Mouse (Mus musculus): ENCODE results near the gene Selenoh.
"Not testable (repeated sequence)": the region's sequence is repeated elsewhere in the genome, so short reads cannot be mapped to it uniquely, and the experiment has no call there.

Selenoh gene

DNA sequence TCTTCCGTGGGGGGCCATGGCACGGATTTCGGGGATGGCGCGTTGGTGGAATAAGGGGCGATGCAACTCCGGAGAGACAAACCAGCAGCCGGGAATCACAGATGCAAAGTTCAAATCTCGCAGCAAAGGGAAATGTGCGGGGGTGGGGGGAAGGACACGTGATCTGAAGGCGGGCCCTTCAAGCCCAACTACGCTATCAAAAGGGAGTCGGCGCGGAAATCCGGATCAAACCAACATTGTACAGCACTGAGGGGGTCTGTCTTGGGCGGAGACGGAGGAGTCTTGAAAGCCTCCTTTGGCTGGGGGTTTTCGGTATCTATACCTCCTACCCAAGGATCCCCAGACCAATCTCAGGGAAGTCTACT, at the start of gene Selenoh:
Gene Selenoh (minus strand): TSS at position 202 of the 365 bp plus-strand sequence.
- peak; percentile 87 to 89 for DNase-seq

DNA sequence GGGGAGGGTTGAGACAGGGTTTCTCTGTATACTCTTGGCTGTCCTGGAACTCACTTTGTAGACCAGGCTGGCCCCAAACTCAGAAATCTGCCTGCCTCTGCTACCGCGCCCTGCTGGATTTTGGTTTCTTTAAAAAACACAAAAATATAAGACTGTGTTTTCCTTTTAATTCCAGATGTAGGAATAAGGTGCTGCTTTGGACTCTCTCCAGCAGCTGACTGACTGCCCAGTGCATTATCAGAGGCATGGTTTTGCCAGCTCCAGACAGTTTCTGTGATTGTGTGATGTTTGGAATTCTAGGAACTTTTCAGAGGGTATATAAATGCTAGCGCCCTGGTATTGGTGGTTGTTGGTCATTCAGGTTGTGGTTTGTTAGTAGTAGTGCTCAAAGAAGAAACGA, 46.8 kb upstream of the Selenoh start:
- DNase-seq, result no peak

DNA sequence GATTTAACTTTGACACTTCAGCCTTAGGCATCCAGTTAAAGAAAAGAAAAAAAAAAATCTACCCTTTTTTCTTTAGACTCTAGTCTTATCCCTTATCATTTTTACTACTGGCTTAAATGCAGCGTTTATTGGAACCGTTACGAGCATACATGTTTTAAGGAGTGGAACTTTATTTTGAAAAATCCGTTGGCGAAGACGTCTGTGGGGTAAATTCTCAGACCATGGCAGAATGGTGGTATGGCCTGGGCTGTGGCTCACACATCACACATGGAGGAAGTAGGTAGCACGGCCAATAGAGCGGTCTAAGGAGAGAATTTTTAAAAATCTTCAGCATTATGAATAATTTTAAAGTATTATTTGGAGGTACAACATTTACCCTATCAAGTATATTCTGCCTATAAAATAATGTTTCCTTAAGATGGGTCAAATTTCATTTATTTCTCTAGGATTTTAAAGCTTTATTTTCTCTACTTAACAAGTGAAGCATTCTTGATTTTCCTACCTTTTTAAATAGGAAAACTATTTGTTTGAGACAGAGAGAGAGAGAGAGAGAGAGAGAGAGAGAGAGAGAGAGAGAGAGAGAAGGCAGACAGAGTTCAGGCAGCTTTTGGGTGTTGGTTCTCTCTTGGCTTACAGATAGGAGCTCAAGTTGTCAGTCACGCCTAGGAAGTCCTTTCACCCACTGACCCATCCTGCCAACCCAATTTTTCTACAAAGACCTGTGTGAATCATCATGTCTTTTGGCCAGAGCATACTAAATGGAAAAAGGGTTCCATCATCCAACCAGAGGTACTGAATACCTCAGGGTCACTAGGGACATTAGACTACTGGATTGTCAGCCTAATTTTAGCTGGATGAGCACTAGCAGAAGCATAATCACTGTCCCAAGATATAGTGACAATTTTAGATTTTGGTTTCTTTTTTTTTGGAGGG, 46.1 kb upstream of the Selenoh start:
- DNase-seq, result peak in 1 of 2 experiments; percentile 21

DNA sequence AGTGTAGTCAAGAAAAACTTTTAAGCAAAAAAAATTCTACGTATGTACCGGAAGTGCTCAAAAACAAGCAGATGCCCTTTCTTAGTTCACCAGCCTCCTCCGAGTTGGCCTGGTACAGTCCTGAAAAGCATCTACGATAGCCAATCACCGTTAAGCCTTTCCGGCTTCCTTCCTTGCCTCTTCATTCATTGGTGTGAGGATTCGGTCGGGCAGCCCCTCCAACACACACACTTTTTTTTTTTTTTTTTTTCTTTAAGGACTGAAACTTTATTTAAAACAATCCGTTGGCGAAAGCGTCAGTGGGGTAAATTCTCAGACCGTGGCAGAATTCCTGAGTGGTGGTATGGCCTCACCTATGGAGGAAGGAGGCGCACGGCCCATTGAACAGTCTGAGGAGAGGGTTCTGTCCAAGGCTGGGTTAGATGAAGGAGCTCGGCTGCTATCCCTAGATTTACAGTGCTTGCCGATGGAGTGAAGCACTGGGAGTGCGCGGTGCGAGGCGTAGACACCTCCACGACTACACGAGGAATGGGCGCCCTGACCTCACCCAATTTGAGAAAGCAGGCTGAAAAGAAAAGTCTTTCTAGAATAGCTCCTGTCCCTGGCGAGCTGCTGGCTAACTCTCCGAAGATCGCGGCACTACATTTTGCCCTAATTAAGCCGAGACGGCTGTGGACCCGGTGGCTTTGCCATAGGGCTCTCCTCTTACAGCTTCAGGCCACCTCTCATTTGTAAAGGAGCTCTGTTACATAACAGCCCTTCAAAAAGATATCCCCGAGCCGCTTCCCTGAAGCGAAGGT, 45.2 kb upstream of the Selenoh start:
- DNase-seq, result peak; percentile 83 to 96

GRCm38 (mm10) chr2:84714811-84715561, 44.4 kb upstream of the Selenoh start, which contains the start of gene Zdhhc5:
Gene Zdhhc5, minus strand, starts transcription at chr2:84715180.
- DNase-seq, result peak; percentile 99

GRCm38 (mm10) chr2:84714422-84714810, 43.8 kb upstream of the Selenoh start:
- no peak for DNase-seq

DNA sequence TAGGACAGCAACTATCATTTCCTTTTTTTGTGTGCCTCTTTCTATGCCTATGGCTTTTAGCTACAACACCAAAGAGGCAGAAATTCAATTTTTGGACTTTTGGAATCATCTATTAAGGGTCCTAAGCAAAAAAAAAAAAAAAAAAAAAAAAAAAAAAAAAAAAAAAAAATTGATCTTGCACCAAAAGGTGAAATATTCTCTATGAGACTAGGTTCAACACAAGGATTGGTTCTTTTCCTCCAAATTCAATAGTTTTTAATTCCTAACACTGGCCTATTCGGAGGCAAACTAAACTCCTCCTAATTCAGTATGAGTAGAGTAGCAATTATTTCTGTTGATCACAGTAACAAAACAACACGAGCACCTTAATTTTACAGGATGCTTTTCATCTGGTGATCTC, 41.3 kb upstream of the Selenoh start:
- DNase-seq, result no peak

DNA sequence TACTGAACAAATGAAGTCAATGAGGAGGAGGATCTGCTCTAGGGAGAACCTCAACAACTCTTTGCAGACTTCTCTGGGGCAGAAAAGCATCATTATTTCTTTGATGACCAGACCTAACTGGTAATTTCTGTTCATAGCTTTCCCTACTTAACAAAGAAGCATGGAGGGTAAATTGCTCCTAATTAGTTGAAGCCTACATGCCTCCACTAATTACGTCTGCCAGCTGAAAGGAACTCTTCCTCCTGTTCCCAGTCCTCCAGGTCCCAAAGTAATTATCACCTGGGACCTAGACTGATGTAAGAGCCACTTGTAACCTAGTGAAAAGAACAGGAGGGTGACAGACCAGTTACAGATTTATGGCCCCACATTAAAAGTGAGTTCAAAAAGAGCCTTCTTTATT, 37.0 kb upstream of the Selenoh start:
- DNase-seq, result no peak

DNA sequence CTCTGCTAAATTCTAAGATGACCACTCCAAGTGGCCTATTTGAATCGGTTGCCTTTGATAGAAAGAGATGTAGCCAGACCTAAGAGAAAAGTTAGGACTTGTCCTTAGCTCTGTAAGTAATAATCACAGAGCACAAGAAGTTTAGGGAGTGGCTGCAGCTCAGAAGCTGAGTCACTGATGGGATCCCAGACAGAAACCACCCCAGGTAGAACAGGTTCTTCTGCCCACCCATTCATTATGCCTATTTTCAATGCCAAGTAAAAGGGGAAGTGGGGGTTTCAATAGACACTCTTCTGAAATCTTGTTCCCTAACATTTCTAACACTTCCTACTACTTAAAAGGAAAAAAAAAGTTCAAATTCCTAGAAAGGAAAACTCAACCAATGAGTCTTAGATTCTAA, 34.7 kb upstream of the Selenoh start:
- no peak for DNase-seq

DNA sequence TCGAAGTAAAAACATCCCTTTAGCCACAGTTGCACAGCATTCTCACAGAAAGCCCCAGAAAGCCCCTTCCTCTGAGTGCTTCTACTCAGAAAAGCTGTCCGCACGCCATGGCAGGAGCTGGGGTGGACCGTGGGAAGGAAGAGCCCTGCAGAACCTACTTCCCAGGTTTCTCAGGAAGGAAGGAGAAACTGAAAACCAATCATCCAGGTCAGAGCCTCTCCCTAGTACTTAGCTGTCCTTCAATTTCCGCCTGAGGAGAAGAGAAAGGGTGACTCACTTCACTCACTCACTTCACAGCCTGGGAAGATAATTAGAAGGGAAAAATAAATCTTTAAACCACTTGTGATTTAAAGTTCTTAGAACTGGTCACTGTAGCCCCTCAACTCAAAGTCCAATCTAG, 33.8 kb upstream of the Selenoh start:
- no peak for DNase-seq

DNA sequence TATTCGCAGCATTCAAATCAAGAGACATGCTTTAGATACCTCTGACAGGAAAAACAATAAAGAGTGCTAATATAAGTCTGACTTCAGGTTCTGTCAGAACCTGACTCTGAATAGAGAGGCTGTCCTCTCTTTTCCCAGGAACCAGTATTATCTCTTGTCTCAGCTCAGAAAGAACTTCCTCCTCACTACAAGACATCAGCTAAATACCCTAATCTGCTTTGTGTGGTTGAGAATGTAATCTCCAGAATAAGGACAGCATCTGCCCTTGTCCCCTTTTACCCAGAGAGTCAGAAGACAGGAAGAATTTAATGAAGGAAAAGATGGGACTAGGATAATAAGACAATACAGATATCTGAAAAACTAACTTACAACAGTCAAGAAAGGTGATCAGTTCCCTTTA, 32.9 kb upstream of the Selenoh start:
- DNase-seq, result no peak

- DNase-seq, result no peak
Measured at GRCm38 (mm10) chr2:84695007-84695695, 24.6 kb upstream of the Selenoh start.

DNA sequence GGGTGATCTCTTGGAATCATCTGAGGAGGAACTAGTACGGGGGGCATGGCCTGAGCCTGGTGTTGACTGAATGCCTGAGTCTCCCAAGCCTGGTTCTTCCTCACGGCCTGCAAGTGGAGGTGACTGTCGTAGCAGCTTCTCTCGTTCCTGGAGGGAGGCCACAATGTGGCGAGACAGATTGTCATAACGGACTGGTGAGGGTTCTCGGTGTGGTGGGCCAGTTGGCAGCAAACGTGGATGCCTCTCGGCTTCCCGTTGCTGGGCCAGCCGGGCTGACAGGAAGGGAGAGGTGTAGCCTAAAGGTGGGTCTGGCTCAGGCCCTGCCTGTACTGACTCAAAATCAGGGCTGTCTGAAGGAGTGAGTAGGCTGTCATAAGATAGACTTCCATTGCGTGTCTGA, 19.5 kb upstream of the Selenoh start:
- no peak for DNase-seq

- no peak for DNase-seq
Measured at GRCm38 (mm10) chr2:84688080-84688844, 17.7 kb upstream of the Selenoh start.

GRCm38 (mm10) chr2:84682605-84683183, 12.1 kb upstream of the Selenoh start:
- no peak for DNase-seq

GRCm38 (mm10) chr2:84679016-84679415, 8.4 kb upstream of the Selenoh start, which contains the start of gene Tmx2:
Gene Tmx2, minus strand, starts transcription at chr2:84679140.
- DNase-seq, result no peak

DNA sequence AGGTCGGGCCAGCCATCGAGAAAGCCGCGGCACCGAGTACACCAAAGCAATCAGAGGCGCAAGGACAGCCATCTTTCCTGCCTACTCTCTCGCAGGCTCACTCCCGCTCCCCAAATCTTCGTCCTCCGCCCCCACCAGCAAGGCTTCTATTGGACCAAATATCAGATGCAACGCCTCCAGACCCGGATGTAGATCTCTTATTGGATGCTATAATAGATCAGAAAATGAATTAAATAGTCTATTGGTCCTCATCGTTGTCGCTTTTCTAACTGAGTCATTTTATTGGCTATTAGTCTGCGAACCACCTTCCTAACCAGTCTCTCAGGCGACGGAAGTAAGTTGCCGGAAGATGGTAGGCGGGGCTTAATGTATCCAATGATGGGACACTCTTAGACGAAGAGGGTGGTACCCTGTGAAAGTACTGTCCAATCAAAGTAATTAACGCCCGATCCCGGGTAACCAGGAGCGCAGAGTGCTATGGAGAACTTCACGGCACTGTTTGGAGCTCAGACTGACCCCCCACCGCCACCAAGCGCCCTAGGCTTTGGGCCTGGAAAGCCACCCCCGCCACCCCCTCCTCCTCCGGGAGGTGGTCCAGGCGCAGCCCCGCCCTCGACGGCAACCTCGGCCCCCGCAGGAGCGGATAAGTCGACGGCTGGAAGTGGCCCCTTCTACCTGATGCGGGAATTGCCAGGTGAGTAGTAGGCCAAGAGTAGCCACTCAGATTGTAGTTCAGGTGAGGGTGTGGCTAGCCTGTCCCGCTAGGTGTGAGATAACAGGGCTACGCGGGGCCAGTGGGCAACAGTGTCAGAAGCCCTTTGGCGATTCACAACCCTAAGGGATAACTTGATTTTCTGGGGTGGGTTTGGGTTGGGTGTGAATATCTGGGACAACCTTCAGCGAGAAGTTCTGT, 7.7 kb upstream of the Selenoh start, which contains the start of the genes Gm28635 and Med19:
Gene Gm28635 (minus strand): TSS at position 74 of the 913 bp plus-strand sequence.
Gene Med19 (plus strand): TSS at position 435 of the 913 bp plus-strand sequence.
- peak; percentile 94 to 99 for DNase-seq

DNA sequence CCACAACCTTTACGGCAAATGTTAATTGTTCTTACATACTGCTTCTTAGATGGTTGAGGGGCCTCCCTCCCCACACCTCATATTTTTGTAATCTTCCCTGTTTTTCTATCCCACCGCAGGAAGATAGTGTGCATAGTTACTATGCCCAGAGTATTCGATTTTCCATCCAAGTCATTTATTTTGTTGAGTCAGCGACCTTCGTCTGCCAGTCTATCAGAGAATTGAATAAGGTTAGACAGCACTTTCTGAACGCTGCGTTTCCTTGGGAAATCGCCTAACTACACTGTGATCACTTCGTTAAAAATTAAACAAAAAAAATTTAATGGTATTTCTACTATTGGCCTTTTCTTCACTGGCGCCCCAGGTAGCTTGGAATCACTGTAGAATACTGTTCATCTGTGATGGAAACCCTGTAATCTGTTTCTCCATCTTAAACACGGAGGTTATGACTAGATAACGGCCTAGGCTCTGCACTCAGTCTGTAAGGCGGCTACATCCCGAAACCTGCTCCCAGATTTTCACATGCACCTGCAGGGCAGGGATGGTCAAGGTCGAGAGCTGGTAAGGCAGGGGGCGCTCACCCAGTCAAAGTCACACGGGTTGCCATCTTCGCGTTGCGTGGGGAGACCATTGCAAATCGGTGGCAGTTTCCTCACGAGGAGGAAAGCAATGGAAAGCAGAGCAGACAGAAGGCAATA, 6.8 kb upstream of the Selenoh start:
- peak; percentile 11 to 73 for DNase-seq

- not testable (repeated sequence) for DNase-seq
Measured at GRCm38 (mm10) chr2:84671535-84671934, 965 bp upstream of the Selenoh start.
